Mouse (Mus musculus): ENCODE measurements around the gene Grn. TPM values are rescaled to one million over a fixed set of nuclear protein-coding genes. Genes with fewer than 3 reads are reported as not detected.

Grn gene
- polyA plus RNA-seq, 1 experiment from 2014 or later = 61.8 TPM

DNA sequence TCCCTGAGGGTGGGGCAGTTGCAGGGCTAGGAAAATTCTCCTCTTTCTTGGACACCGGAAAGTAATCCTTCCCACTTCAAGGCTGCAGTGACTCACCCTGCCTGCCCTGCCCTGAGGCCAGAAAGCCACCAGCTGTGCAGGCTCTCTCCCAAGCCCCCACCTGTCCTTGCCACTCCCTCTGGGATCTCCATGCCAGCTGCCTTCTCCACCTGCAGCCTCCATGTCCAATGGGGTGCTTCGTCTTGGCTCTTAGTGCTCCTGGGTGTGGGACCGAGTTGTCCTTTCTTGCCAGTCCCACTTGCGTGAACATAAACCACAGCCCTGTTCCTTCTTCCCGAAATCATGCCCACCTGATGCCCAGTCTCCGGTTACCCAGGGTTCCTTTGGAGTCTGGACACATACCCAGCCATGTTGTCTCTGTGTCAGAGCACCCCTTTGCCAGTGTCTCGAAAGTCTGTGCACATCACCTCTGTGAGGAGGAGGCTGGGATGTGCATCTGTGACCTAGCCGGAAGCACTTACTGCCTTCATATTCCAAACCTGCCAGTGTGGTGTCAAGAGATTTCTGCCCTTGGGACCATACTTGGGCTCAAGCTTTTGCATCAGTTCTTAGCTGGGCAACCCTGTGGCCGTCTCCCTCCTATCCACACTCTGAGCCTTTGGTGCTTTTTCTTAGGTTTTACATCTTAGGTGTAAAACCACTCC, 35.5 kb upstream of the Grn start:
- WGBS = 68% methylated on average over 9 of the region's 9 CpGs
- peaks cover 61% of the 10 kb centered on the region for H3K4me1 ChIP-seq
- H3K9me3 ChIP-seq = no peaks in the 10 kb centered on the region
- H3K4me2 ChIP-seq (replicated peaks) = peak overlapping the region; percentile 69
- peak overlapping the region; percentile 94 for H3K9ac ChIP-seq (replicated peaks)
- no peak for ATAC-seq (replicated peaks)
- peak overlapping the region; percentile 86 for H3K4me3 ChIP-seq
- peak overlapping the region; percentile 95 for H3K27ac ChIP-seq (replicated peaks)
- H3K36me3 ChIP-seq = peaks cover 15% of the 10 kb centered on the region
- 0 out of 2 replicates have a peak, but pooled peaks cover 3% of the 10 kb centered on the region for H3K27me3 ChIP-seq

DNA sequence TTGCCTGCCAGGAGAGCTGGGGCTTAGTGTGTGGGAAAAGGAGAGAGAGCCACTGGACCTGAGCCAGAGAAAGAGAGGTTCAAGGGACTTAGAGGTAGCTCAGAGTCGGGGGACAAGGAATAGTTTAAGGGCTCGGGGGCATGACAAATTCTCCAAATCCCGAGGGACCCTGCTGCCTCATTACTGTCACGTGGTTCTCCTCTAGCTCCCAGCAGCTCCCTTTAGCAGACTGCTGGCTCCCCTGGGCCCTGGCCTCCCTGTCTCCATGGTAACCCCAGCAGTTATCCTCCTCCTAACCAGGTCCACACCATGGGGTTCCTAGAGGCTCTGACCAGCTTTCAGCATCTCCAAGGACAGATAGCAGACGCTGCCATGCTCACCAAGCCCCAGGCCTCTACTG, 34.9 kb upstream of the Grn start:
- Histone ChIP-seq H3K36me3 (peaks cover 21% of the 10 kb centered on the region), H3K27me3 (0 out of 2 replicates have a peak, but pooled peaks cover 6% of the 10 kb centered on the region), H3K4me1 (peaks cover 66% of the 10 kb centered on the region), H3K9me3 (no peaks in the 10 kb centered on the region), H3K4me2 (replicated peaks) (peak overlapping the region; percentile 69), H3K27ac (replicated peaks) (peak overlapping the region; percentile 95), H3K4me3 (peak overlapping the region; percentile 86), H3K9ac (replicated peaks) (peak overlapping the region; percentile 94)
- no peak for ATAC-seq (replicated peaks)
- WGBS = under 1% methylated on average over 5 of the region's 5 CpGs

DNA sequence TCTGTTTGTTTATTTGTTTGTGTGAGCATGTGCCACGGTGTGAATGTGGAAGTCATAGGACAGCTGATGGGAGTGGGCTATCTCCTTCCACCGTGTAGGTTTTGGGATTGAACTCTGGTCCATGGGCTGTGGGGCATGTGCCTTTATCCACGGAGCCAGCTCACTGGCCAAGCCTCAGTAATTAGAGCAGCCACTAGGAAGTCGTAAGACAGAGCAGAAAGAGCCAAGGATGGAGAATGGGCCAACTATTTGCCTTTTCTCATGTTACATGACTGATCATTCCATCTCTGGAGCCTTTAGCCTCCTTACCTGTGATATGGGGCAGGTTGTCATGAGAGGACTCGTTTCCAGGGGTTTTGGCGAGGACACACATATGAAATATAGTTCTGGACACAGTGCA, 33.9 kb upstream of the Grn start:
- H3K4me2 ChIP-seq (replicated peaks) = peak overlapping the region; percentile 69
- peaks cover 31% of the 10 kb centered on the region for H3K36me3 ChIP-seq
- no peaks in the 10 kb centered on the region for H3K9me3 ChIP-seq
- H3K27ac ChIP-seq (replicated peaks) = no peak overlapping the region
- 0 out of 2 replicates have a peak overlapping the region, but pooled peaks have one; percentile 86 for H3K4me3 ChIP-seq
- no peak for ATAC-seq (replicated peaks)
- 63% methylated on average over 6 of the region's 6 CpGs for WGBS
- H3K27me3 ChIP-seq = 0 out of 2 replicates have a peak, but pooled peaks cover 6% of the 10 kb centered on the region
- peaks cover 66% of the 10 kb centered on the region for H3K4me1 ChIP-seq
- H3K9ac ChIP-seq (replicated peaks) = no peak overlapping the region

- Histone ChIP-seq H3K9ac (replicated peaks) (no peak overlapping the region; the same call in 1 of the 2 replicates), H3K4me2 (replicated peaks) (peak overlapping the region; percentile 69; the same call in 1 of the 2 replicates), H3K27ac (replicated peaks) (no peak overlapping the region), H3K4me1 (peaks cover 66% of the 10 kb centered on the region), H3K4me3 (0 out of 2 replicates have a peak overlapping the region, but pooled peaks have one; percentile 4), H3K27me3 (0 out of 2 replicates have a peak, but pooled peaks cover 6% of the 10 kb centered on the region), H3K36me3 (peaks cover 35% of the 10 kb centered on the region), H3K9me3 (no peaks in the 10 kb centered on the region)
- no peak for ATAC-seq (replicated peaks)
- 75% methylated on average over 7 of the region's 7 CpGs for WGBS
Measured at GRCm38 (mm10) chr11:102396671-102397141, 33.4 kb upstream of the Grn start.

DNA sequence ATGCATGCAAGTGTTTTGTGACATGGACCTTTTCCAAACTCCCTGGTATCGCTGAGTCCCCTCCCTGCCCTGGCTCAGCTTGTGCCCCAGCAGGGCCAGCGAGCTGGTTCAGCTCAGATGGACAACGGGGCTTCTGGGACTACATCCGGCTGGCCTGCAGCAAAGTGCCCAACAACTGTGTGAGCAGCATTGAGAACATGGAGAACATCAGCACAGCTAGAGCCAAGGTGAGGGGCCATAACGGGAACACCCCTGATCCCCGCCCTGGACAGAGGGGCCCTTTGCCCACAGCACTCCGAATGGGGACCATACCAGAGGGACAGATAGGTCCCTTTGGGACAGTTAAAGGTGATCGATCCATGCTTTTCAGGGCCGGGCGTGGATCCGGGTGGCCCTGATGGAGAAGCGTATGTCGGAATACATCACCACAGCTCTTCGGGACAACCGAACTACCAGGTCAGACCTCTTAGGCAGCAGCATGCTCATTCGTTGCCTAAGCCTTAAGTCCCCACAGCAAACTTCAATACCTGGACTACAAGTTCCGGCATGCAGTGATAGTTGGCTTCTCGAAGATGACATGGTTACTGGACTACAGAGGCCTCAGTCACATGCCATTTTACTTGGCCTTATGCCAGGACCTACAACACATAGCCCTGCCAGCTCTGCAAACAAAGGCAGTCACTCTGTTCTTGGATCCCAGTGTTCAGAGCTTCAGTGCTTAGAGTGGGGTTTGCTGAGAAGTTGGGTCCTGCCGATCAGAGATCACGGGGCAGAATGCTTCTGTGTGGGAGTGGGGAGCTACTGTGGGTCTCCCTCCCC, 31.9 kb upstream of the Grn start:
- no peak overlapping the region for H3K27ac ChIP-seq (replicated peaks)
- H3K36me3 ChIP-seq = peaks cover 50% of the 10 kb centered on the region
- H3K4me1 ChIP-seq = peaks cover 60% of the 10 kb centered on the region
- H3K4me2 ChIP-seq (replicated peaks) = no peak overlapping the region
- 80% methylated on average over 20 of the region's 20 CpGs for WGBS
- no peak overlapping the region for H3K4me3 ChIP-seq
- no peaks in the 10 kb centered on the region for H3K9me3 ChIP-seq
- no peak for ATAC-seq (replicated peaks)
- H3K9ac ChIP-seq (replicated peaks) = no peak overlapping the region
- H3K27me3 ChIP-seq = 0 out of 2 replicates have a peak, but pooled peaks cover 6% of the 10 kb centered on the region

- no peak overlapping the region for H3K27ac ChIP-seq (replicated peaks)
- H3K4me1 ChIP-seq = peaks cover 55% of the 10 kb centered on the region
- H3K27me3 ChIP-seq = 0 out of 2 replicates have a peak, but pooled peaks cover 6% of the 10 kb centered on the region
- no peak overlapping the region for H3K4me2 ChIP-seq (replicated peaks)
- 24% methylated on average over 15 of the region's 15 CpGs for WGBS
- H3K9ac ChIP-seq (replicated peaks) = 0 out of 2 replicates have a peak overlapping the region, but pooled peaks have one; percentile 27
- no peak for ATAC-seq (replicated peaks)
- H3K4me3 ChIP-seq = no peak overlapping the region
- H3K36me3 ChIP-seq = peaks cover 57% of the 10 kb centered on the region
- H3K9me3 ChIP-seq = no peaks in the 10 kb centered on the region
Measured at GRCm38 (mm10) chr11:102399107-102399506, 31.0 kb upstream of the Grn start.

- peaks cover 63% of the 10 kb centered on the region for H3K36me3 ChIP-seq
- no peak for ATAC-seq (replicated peaks)
- peaks cover 53% of the 10 kb centered on the region for H3K4me1 ChIP-seq
Measured at GRCm38 (mm10) chr11:102399610-102400072, 30.5 kb upstream of the Grn start.

GRCm38 (mm10) chr11:102400513-102401084, 29.5 kb upstream of the Grn start:
- no peak overlapping the region for H3K9ac ChIP-seq (replicated peaks)
- H3K27me3 ChIP-seq = 0 out of 2 replicates have a peak, but pooled peaks cover 6% of the 10 kb centered on the region
- H3K4me1 ChIP-seq = peaks cover 51% of the 10 kb centered on the region
- no peak overlapping the region for H3K4me2 ChIP-seq (replicated peaks)
- H3K36me3 ChIP-seq = peaks cover 64% of the 10 kb centered on the region
- ATAC-seq (replicated peaks) = no peak; the same call in 1 of the 2 replicates
- no peak overlapping the region for H3K4me3 ChIP-seq
- no peak overlapping the region for H3K27ac ChIP-seq (replicated peaks)
- 31% methylated on average over 12 of the region's 12 CpGs for WGBS
- no peaks in the 10 kb centered on the region for H3K9me3 ChIP-seq

More at GRCm38 (mm10) chr11:102399610-102400072, 30.5 kb upstream of the Grn start:
- no peak overlapping the region for H3K4me2 ChIP-seq (replicated peaks)
- 5% methylated on average over 34 of the region's 34 CpGs for WGBS
- 0 out of 2 replicates have a peak, but pooled peaks cover 6% of the 10 kb centered on the region for H3K27me3 ChIP-seq
- no peak overlapping the region for H3K9ac ChIP-seq (replicated peaks)
- H3K27ac ChIP-seq (replicated peaks) = 0 out of 2 replicates have a peak overlapping the region, but pooled peaks have one; percentile 2
- no peaks in the 10 kb centered on the region for H3K9me3 ChIP-seq
- H3K4me3 ChIP-seq = no peak overlapping the region

DNA sequence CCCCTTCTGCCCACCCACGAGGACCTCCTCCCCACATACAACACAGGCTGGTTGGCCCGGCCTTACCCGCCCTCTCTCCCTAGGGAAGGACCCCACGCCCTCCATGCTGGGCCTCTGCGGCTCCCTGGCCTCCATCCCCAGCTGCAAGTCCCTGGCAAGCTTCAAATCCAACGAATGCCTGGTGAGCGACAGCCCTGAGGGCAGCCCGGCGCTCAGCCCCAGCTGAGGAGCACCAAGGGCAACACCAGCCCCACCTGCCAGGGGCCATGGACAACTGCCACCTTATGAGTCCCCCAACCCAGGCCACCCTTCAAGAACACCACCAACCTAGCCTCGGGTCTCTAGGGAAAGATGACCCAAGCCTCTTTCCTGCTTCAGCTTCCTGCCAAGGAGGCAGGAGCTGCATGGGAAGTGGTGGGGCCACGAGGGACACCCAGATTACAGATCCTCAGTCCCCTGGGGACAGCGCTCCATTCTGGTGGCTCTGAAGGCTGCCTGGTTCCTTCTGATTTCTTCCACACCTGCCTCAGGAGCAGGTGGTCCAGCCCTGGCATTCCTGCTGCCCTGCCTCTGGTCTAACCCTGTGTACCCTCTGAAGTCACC, 28.1 kb upstream of the Grn start:
- Histone ChIP-seq H3K4me1 (peaks cover 51% of the 10 kb centered on the region), H3K27ac (replicated peaks) (no peak overlapping the region), H3K36me3 (peaks cover 64% of the 10 kb centered on the region)

GRCm38 (mm10) chr11:102403657-102404056, 26.5 kb upstream of the Grn start:
- Histone ChIP-seq H3K36me3 (peaks cover 57% of the 10 kb centered on the region), H3K27ac (replicated peaks) (no peak overlapping the region)
- WGBS = 94% methylated on average over 11 of the region's 11 CpGs

More for the DNA sequence above, 28.1 kb upstream of the Grn start:
- Histone ChIP-seq H3K9me3 (no peaks in the 10 kb centered on the region), H3K9ac (replicated peaks) (no peak overlapping the region), H3K27me3 (0 out of 2 replicates have a peak, but pooled peaks cover 6% of the 10 kb centered on the region), H3K4me3 (no peak overlapping the region), H3K4me2 (replicated peaks) (no peak overlapping the region)
- no peak for ATAC-seq (replicated peaks)
- 54% methylated on average over 12 of the region's 12 CpGs for WGBS

More at GRCm38 (mm10) chr11:102403657-102404056, 26.5 kb upstream of the Grn start:
- H3K4me3 ChIP-seq = no peak overlapping the region
- no peak overlapping the region for H3K9ac ChIP-seq (replicated peaks)
- no peak for ATAC-seq (replicated peaks)
- peaks cover 45% of the 10 kb centered on the region for H3K4me1 ChIP-seq
- no peak overlapping the region for H3K4me2 ChIP-seq (replicated peaks)
- H3K9me3 ChIP-seq = no peaks in the 10 kb centered on the region
- 0 out of 2 replicates have a peak, but pooled peaks cover 6% of the 10 kb centered on the region for H3K27me3 ChIP-seq
